Mouse (Mus musculus): Measurements from ENCODE around the gene Car4.

DNA sequence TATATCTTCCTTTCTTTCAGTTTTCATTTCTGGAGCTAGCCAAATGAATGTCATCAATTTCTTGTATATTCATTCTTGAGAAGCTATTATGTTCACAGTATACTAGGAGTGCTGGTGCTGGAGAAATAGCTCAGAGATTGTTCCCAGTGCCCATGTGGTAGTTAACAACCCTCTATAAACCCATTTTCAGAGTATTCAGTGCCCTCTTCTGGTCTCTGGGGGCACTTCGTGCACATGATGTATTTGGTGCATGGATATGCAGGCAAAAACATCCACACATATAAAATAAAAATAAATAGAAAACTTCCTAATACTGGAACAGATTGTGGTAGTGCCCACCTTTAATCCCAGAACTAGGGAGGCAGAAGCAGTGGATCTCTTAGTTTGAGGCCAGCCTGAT is 35.4 kb downstream of the Car4 start:
- no peak for TF ChIP-seq USF1 (IDR thresholded peaks at IDR 0.05; ENCODE audit: low read depth)
- TF ChIP-seq CTCF (IDR thresholded peaks at IDR 0.05; ENCODE audit: control insufficient read depth, insufficient read depth, insufficient read length), result no peak
- no peak for TF ChIP-seq MAX (IDR thresholded peaks at IDR 0.05)
- no peak for TF ChIP-seq MYOG (IDR thresholded peaks at IDR 0.05; ENCODE audit: control insufficient read depth, extremely low read depth, insufficient read length)
